Comparison of ENCODE assay signal across 19 mouse cellular contexts in genomic region chr5:135178523-135178922, GRCm38 (mm10). TPM values are rescaled to one million over a fixed set of nuclear protein-coding genes. Genes with fewer than 3 reads are reported as not detected.
DNase-seq lines count a peak whose midpoint lies in the region; ATAC-seq and TF ChIP-seq lines count a peak whose summit lies in the region.
"Had no signal": no experiment of that assay in that cellular context is flagged by ENCODE, and none has a peak within 500 bp of the region (broad histone marks: within the 10 kb centered on the region; RNA-seq: fewer than 3 reads in every experiment).

No protein-coding gene starts in this region.

- TF ChIP-seq CTCF in layer of hippocampus, adult 2 months (conservative IDR thresholded peaks at IDR 0.05) = no peak

- H3K4me2 ChIP-seq in neural tube, embryonic 13.5 days = no peak overlapping the region
- H3K4me2 ChIP-seq in neural tube, embryonic 15.5 days = no peak overlapping the region
- H3K4me2 ChIP-seq: lung, embryonic 15.5 days; midbrain, embryonic 12.5 days had no signal

- no peaks in the 10 kb centered on the region for H3K9me3 ChIP-seq in neural tube, embryonic 13.5 days
- no peaks in the 10 kb centered on the region for H3K9me3 ChIP-seq in neural tube, embryonic 15.5 days (replicated peaks)
- H3K9me3 ChIP-seq: G1E; lung, embryonic 15.5 days; midbrain, embryonic 12.5 days had no signal

- peak overlapping the region; percentile 4; the same call in 1 of the 2 replicates for H3K9ac ChIP-seq in neural tube, embryonic 13.5 days
- no peak overlapping the region for H3K9ac ChIP-seq in neural tube, embryonic 15.5 days (replicated peaks)
- H3K9ac ChIP-seq: lung, embryonic 15.5 days; midbrain, embryonic 12.5 days had no signal

- no peak for DNase-seq in frontal cortex, postnatal 36 days (ENCODE audit: low spot score in 2 of 2)
- DNase-seq in layer of hippocampus, adult 2 months (ENCODE audit: low spot score in 2 of 2) = no peak
- no peak for DNase-seq in layer of hippocampus, adult 8-10 months (ENCODE audit: low spot score in 2 of 2)
- DNase-seq in spleen, postnatal 14 days (ENCODE audit: low spot score in 2 of 2) = no peak
- DNase-seq: adrenal gland, postnatal 25 days; gastrocnemius, postnatal 36 days; kidney, adult 2 months; kidney, postnatal 14 days; lung, postnatal 4 days; thymus, postnatal 36 days had no signal

- no peaks in the 10 kb centered on the region for H3K27me3 ChIP-seq in neural tube, embryonic 13.5 days
- H3K27me3 ChIP-seq in neural tube, embryonic 15.5 days (replicated peaks) = no peaks in the 10 kb centered on the region
- H3K27me3 ChIP-seq: lung, embryonic 15.5 days; midbrain, embryonic 12.5 days had no signal

- H3K4me3 ChIP-seq in layer of hippocampus, adult 2 months = no peak overlapping the region
- no peak overlapping the region for H3K4me3 ChIP-seq in neural tube, embryonic 13.5 days
- H3K4me3 ChIP-seq in neural tube, embryonic 15.5 days (replicated peaks) = no peak overlapping the region
- H3K4me3 ChIP-seq: lung, embryonic 15.5 days; midbrain, embryonic 12.5 days had no signal

- peak overlapping the region; percentile 94 for H3K27ac ChIP-seq in layer of hippocampus, adult 2 months
- no peak overlapping the region for H3K27ac ChIP-seq in neural tube, embryonic 13.5 days (replicated peaks)
- no peak overlapping the region for H3K27ac ChIP-seq in neural tube, embryonic 15.5 days (replicated peaks)
- H3K27ac ChIP-seq: lung, embryonic 15.5 days; midbrain, embryonic 12.5 days had no signal

- ATAC-seq in frontal cortex, adult (ENCODE audit: low TSS enrichment) = peak; percentile 3; the same call in 1 of the 2 replicates
- no peak for ATAC-seq in neural tube, embryonic 13.5 days (ENCODE audit: low read depth)
- no peak for ATAC-seq in neural tube, embryonic 15.5 days (ENCODE audit: low FRiP score)
- ATAC-seq: activated CD4-positive, CD25-positive, alpha-beta regulatory T cell, adult 4 months; forebrain, embryonic 14.5 days; inflammation-experienced regulatory T-cells, adult 6 months had no signal

- 80% methylated on average over 3 of the region's 3 CpGs for WGBS in neural tube, embryonic 13.5 days
- 92% methylated on average over 3 of the region's 3 CpGs for WGBS in neural tube, embryonic 15.5 days

- H3K36me3 ChIP-seq in neural tube, embryonic 13.5 days = peaks cover 92% of the 10 kb centered on the region
- peaks cover 82% of the 10 kb centered on the region for H3K36me3 ChIP-seq in neural tube, embryonic 15.5 days

- H3K4me1 ChIP-seq in neural tube, embryonic 13.5 days (replicated peaks) = no peaks in the 10 kb centered on the region
- no peaks in the 10 kb centered on the region for H3K4me1 ChIP-seq in neural tube, embryonic 15.5 days
- H3K4me1 ChIP-seq: lung, embryonic 15.5 days; midbrain, embryonic 12.5 days had no signal

RNA-seq across cellular contexts. Expression of gene Baz1b, which starts 8.5 kb away (rescaled TPM):
- 10 to 100 TPM; 79.9 to 87.5 TPM for total RNA-seq in layer of hippocampus, adult 2 months (2021)
- 10 to 100 TPM; 67.3 to 95.8 (median 83.4) TPM for total RNA-seq in layer of hippocampus, adult 8-10 months (2022)
- 32.0 and 35.9 TPM in 2 replicates for polyA plus RNA-seq in neural tube, embryonic 13.5 days (2015; fragmentation: Nextera tagmentation; extraction: Ambion mirVana)
- polyA plus RNA-seq in neural tube, embryonic 15.5 days (2015; fragmentation: Nextera tagmentation; extraction: Ambion mirVana) = 23.6 and 27.1 TPM in 2 replicates

RNA-seq across cellular contexts. Expression of gene Bcl7b, which starts 10.4 kb away (rescaled TPM):
- total RNA-seq in layer of hippocampus, adult 2 months (2021) = 10 to 100 TPM; 55.1 to 62.6 TPM
- 10 to 100 TPM; 46.6 to 51.8 (median 49.6) TPM for total RNA-seq in layer of hippocampus, adult 8-10 months (2022)
- 49.2 and 50.0 TPM in 2 replicates for polyA plus RNA-seq in neural tube, embryonic 13.5 days (2015; fragmentation: Nextera tagmentation; extraction: Ambion mirVana)
- 44.6 and 46.4 TPM in 2 replicates for polyA plus RNA-seq in neural tube, embryonic 15.5 days (2015; fragmentation: Nextera tagmentation; extraction: Ambion mirVana)

RNA-seq across cellular contexts. Expression of gene Tbl2, which starts 29.1 kb away (rescaled TPM):
- 10 to 100 TPM; 29.8 to 32.0 TPM for total RNA-seq in layer of hippocampus, adult 2 months (2021)
- 10 to 100 TPM; 25.4 to 34.4 (median 28.4) TPM for total RNA-seq in layer of hippocampus, adult 8-10 months (2022)
- polyA plus RNA-seq in neural tube, embryonic 13.5 days (2015; fragmentation: Nextera tagmentation; extraction: Ambion mirVana) = 15.9 and 18.5 TPM in 2 replicates
- polyA plus RNA-seq in neural tube, embryonic 15.5 days (2015; fragmentation: Nextera tagmentation; extraction: Ambion mirVana) = 15.8 and 17.5 TPM in 2 replicates
